Mouse (Mus musculus) c-Kit-positive CD71-positive TER-119-positive erythroid progenitor cells, embryonic 14.5 days (primary cell): ENCODE results near the gene Rnf11.

ENCODE experiments used
- DNase-seq: peaks from one replicate; pipeline ENCODE4 v3.0.0-alpha.2; 2013; ENCODE audit warnings: low spot score

The Rnf11 gene

GRCm38 (mm10) chr4:109484621-109485020 lies at the start of gene Rnf11:
Rnf11 (minus strand) TSS chr4:109484728.
- DNase-seq = no peak

GRCm38 (mm10) chr4:109531111-109531510 lies 46.6 kb upstream of the Rnf11 start, which contains the start of gene 4930522H14Rik:
4930522H14Rik (minus strand) TSS chr4:109531297.
- DNase-seq = no peak

GRCm38 (mm10) chr4:109530245-109530816 lies 45.8 kb upstream of the Rnf11 start:
- no peak for DNase-seq

GRCm38 (mm10) chr4:109504885-109505284 lies 20.4 kb upstream of the Rnf11 start:
- peak; percentile 71 for DNase-seq

GRCm38 (mm10) chr4:109498476-109498875 lies 13.9 kb upstream of the Rnf11 start:
- DNase-seq = no peak

GRCm38 (mm10) chr4:109493581-109493980 lies 9.1 kb upstream of the Rnf11 start:
- no peak for DNase-seq

GRCm38 (mm10) chr4:109488812-109489211 lies 4.3 kb upstream of the Rnf11 start:
- DNase-seq = no peak

GRCm38 (mm10) chr4:109482701-109483100 lies 1.8 kb downstream of the Rnf11 start:
- no peak for DNase-seq

GRCm38 (mm10) chr4:109481424-109481823 lies 3.1 kb downstream of the Rnf11 start:
- DNase-seq = no peak

GRCm38 (mm10) chr4:109477454-109477853 lies 7.1 kb downstream of the Rnf11 start:
- DNase-seq = no peak

- peak; percentile 72 for DNase-seq
These were observed 7.9 kb downstream of the Rnf11 start for GRCm38 (mm10) chr4:109476554-109477014.

- peak; percentile 43 for DNase-seq
These were observed 8.7 kb downstream of the Rnf11 start for GRCm38 (mm10) chr4:109475577-109476553.

GRCm38 (mm10) chr4:109475078-109475477 lies 9.4 kb downstream of the Rnf11 start:
- DNase-seq = no peak

- DNase-seq = no peak
These were observed 12.0 kb downstream of the Rnf11 start for GRCm38 (mm10) chr4:109472566-109472965.

GRCm38 (mm10) chr4:109471606-109472005 lies 12.9 kb downstream of the Rnf11 start:
- DNase-seq = no peak

- DNase-seq = no peak
These were observed 16.8 kb downstream of the Rnf11 start for GRCm38 (mm10) chr4:109467687-109468086.

GRCm38 (mm10) chr4:109463892-109464291 lies 20.6 kb downstream of the Rnf11 start:
- no peak for DNase-seq

GRCm38 (mm10) chr4:109460421-109461179 lies 23.9 kb downstream of the Rnf11 start:
- no peak for DNase-seq

GRCm38 (mm10) chr4:109456821-109457220 lies 27.7 kb downstream of the Rnf11 start:
- DNase-seq = no peak

GRCm38 (mm10) chr4:109448531-109448930 lies 36.0 kb downstream of the Rnf11 start:
- no peak for DNase-seq

- DNase-seq = no peak
These were observed 38.6 kb downstream of the Rnf11 start for GRCm38 (mm10) chr4:109445956-109446355.

GRCm38 (mm10) chr4:109445397-109445796 lies 39.1 kb downstream of the Rnf11 start:
- DNase-seq = peak; percentile 88
